Mouse (Mus musculus) kidney, adult 9 months (tissue): ENCODE results near the gene Naa40.

ENCODE experiments used
- DNase-seq: peaks from one replicate; pipeline ENCODE4 v3.0.0; 2022

The Naa40 gene

GRCm38 (mm10) chr19:7178841-7179452 is 62.0 kb downstream of the Naa40 start:
- DNase-seq = peak; percentile 91

GRCm38 (mm10) chr19:7177804-7178511 is 63.0 kb downstream of the Naa40 start:
- no peak for DNase-seq

- DNase-seq = no peak
Observed at GRCm38 (mm10) chr19:7176041-7176696, 64.8 kb downstream of the Naa40 start.
